Mouse (Mus musculus): ENCODE measurements around the gene Zfp704.

Gene Zfp704

DNA sequence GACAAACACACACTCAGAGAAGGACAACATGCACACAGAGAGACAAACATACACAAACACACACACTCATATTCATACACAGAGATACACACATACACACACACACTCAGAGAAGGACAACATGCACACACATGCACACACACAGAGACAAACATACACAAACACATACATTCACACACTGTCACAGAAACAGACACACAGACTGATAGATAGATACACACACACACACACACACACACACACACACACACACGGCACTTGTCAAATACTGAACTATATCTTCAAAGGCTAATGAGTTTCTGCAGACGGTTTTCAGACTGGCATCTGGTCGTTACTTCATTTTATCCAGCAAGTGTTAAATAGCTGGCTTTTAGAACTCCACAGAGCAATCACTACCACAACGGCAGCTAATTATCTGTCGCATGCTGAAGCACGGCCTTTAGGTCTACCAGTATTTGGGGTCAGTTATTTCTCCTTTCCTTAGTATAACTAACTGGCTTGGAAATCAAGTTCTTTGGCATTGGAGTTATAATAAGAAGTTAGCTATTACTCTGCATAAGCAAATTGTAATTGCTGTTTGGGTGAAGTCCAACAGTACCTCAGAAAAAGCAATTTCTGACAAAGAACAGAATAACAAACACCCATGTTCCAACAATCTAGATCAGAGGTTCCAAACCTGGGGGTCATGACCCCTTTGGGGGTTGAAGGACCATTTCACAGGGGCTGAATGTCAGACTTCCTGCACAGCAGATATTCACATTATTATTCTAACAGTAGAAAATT, 51.9 kb downstream of the Zfp704 start:
- DNase-seq (ENCODE audit: low read depth), result no peak

DNA sequence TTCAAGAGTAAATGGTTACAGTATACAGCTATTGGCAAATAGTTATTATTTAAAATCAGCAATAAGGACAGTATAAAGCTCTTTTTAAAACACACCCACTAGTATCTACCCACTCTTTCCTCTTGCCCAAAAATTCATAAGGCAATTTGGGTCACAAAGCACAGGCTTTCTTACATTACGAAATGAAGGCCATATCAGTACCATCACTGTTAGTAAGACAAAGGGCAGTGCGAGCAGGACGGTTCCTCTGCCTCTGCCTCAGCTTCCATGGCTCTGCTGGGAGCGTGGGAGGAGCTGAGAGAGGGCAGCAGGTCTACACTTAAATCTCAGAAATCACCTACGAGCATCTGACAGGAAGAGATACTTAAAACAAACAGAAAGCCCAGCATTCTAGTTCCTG, 53.7 kb downstream of the Zfp704 start:
- peak; percentile 50 for DNase-seq (ENCODE audit: low read depth)

DNA sequence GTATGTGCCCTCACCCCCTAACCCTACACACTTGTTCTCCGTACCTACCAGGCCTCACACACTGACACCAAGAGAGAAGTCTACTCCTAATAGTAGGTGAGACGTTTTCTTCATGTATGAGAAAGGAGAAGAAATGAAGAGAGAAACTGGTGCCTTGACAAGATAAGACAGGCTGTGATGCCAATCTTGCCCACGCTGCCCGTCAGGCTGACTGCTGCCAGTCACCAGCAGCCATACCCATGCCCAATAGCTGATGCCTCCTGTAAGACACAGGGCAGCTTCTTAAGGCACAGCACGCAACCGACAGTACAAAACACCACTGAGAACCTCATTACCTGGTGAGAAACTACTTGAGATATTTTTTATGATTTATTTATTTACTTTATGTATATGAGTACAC, 55.0 kb downstream of the Zfp704 start:
- DNase-seq (ENCODE audit: low read depth), result no peak

DNA sequence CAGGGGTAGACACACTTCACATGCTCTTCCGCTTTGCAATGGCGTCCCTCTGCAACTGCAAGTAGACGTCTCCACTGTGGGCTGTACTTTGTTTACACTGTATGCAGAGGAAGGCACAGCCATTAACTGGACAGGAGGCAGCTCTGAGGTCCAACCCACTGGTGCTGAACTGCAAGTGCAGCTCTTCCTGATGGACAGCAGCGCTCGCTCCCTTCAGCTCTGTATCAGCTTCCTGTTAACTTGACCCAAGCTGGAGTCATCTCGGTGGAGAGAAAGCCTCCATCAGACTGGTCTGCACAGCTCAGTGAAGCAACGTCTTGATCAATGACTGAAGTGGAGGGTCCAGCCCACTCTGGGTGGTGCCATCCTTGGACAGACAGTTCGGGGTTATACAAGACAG, 57.6 kb downstream of the Zfp704 start:
- peak; percentile 70 for DNase-seq (ENCODE audit: low read depth)

DNA sequence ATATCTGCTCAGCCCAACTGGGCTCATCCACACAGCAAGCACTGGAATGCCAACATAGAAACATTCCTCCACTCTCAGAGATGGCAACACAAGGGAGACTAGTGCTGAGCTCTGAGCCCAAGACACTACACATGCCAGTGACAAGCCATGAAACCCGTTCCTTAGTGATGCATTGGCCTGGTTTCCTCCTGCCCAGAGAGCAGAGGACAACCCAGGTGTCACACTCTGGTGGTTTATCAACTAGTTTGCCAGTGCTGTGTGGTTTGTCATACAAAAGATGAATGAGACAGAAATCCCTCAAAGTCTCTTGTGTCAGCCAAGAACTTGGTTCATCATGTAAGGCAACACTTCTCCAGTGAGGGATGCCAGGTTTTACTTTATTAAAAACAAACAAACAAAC, 59.0 kb downstream of the Zfp704 start:
- DNase-seq (ENCODE audit: low read depth), result no peak

DNA sequence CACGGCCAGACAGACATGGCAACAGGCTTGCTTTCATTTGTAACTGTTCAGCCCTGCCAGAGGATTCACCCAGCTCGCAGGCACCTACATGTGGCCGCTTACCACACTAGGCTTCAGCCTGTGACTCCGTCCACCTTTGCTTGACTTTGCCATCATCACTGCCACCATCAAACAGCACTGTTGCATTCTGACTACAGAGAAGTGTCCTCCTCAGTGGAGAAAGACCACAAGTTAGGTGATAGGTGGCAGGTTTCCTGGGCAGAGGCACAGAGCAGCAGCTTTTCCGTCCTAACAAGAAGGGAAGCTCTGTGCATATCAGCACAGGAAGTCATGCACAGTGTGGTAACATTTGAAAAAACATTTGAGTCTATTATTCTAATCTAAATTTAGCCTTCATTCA, 60.1 kb downstream of the Zfp704 start:
- DNase-seq (ENCODE audit: low read depth), result peak; percentile 76

DNA sequence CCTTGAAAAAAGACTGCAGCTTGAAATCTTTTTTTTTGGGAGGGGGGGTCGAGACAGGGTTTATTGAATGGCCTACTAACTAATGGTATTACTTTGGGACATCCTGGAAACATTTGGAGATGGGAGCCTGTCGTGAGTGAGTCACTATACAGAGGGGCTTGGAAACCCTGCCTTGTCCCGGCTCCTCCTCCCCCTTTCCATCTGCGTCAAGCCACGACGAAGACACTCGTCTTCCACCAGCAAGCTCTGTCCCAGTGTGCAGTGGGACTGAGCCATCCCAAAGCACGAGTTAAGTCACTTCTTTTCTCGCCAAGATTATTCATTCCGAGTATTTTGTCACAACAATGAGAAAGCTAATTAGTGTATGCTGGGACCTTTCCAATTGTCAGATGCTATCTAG, 61.7 kb downstream of the Zfp704 start:
- DNase-seq (ENCODE audit: low read depth), result no peak

DNA sequence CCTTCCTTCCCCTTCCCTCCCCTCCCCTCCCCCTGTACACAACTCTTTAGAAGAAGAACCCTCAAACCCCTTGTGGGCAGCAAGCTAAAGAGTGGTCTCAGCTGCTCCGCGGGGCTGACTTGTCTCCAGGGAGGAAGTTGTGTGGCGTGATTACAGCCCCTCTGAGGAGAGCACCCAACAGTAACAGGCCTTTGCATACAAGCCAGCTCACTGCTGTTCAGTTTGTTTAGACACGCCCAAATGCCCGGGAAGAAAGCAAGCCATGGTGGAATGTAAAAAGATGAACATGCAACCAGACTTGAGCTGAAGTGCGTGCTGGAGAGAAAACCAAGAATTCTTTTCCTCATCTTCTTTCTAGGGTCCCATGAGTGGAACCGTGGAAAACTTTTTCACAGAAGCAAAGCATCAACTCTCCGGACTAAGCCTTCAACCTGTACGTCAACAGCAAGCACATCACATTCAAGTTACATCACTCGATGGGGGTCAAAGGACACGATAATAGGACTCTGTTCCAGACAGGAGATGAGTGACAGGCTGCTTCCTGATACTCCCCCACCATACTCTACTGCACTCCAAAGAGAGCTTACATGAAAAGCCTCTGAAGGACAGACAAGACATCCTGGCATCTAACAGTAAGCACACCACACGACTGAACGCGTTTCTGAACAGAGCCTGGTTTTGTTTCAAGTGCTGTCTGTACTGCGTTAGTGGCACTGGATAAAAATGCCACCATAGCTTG, 62.8 kb downstream of the Zfp704 start:
- DNase-seq (ENCODE audit: low read depth), result peak; percentile 31

DNA sequence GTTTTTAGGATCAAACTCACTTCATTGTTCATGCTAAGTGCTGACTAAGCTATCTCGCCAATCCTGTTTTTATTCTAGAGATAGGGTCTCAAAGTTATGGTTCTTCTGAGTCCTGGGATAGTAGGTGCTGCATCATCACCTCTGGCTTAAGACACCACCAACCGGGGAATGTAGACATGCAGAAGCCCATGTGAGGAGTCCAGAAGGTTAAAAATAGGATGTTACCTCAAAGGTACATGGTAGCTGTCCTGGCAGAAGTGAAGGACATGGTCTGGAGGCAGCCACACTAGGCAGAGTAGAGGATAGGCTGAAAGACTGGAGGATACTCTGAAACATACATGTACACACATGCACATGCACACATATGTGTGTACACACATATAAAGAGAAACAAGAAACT, 65.5 kb downstream of the Zfp704 start:
- DNase-seq (ENCODE audit: low read depth), result no peak

DNA sequence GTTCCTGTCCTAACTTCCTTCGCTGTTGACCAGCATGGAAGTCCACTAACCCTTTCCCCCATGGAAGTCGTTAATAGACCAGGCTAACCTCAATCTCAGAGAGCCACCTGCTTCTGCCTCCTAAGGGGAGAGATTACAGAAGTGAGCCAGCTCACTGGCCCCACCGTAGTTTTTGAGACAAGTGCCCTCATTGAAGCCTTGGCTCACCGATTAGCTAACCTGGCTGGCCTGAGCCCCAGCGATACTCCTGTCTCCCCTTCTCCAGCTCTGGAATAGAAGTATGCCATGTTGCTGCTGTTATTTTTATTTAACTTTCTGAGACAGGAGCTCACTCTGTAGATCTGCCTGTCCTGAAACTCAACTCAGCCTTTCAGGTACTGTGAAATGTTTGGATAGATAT, 66.0 kb downstream of the Zfp704 start:
- DNase-seq (ENCODE audit: low read depth), result no peak

DNA sequence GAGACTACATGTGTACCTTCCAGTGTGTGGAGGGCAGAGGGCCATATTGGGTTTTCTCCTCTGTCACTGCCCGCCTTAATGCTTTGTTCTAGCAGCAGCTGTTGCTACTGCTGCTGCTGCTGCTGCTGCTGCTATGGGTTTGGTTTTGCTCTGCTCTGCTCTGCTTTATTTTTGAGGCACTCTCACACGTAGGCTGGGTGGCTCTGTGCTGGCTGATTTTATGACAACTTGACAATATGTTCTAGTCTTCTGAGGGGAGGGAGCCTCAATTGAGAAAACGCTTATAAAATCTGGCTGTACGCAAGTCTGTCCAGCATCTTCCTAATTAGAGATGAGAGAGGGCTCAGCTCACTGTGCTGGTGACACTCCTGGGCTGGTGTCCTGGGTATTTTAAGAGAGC, 66.4 kb downstream of the Zfp704 start:
- no peak for DNase-seq (ENCODE audit: low read depth)

DNA sequence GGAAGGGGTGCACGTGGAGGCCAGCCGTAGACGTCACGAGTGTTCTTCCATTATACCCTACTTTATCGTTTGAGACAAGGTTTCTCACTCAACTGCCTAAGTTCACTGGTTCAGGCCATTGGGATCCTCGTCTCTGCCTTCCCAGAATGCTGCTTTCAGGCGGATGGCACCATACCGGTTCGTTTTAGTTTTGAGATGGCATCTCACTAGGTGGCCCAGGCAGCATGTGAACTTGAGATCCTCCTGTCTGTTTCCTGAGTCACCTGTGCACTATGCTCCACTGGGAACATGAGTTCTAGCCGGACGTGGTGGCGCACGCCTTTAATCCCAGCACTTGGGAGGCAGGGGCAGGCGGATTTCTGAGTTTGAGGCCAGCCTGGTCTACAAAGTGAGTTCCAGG, 68.3 kb downstream of the Zfp704 start:
- no peak for DNase-seq (ENCODE audit: low read depth)

DNA sequence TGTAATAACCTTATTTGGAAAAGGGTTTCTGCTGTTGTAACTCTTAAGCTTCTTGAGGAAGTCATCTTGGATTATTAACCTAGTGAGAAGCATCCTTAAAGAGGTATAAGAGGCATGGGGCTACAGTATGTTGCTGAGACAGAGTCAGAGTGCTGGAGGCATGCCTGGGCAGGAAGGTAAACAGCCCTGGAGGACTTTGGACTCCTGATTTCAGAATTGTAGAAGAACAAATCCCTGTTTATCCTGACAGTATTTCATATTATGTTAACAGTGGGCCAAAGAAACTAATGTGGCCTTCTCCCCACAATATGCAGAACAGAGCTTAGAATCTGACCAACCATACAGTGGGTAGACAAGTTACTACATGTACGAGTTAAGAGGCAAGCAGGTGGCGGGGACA, 71.4 kb downstream of the Zfp704 start:
- no peak for DNase-seq (ENCODE audit: low read depth)

DNA sequence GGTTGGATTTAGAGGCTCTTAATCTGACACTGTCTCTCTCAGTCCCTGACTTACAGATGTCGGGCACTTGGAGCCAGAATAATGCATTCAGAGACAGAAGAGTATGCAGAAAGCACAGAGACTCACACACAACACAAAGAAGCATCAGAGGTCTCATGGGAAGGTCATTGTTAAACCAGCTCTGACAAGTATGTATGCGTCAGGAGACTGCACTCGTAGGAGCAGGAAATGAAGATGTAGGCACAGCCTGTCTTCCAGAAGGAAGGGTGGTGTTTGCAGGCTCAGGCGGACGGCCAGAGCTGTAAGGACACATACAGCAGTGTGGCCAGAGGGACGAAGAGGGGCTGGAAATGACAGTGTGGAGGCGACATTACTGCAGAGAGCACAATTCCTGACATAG, 72.0 kb downstream of the Zfp704 start:
- DNase-seq (ENCODE audit: low read depth), result no peak

DNA sequence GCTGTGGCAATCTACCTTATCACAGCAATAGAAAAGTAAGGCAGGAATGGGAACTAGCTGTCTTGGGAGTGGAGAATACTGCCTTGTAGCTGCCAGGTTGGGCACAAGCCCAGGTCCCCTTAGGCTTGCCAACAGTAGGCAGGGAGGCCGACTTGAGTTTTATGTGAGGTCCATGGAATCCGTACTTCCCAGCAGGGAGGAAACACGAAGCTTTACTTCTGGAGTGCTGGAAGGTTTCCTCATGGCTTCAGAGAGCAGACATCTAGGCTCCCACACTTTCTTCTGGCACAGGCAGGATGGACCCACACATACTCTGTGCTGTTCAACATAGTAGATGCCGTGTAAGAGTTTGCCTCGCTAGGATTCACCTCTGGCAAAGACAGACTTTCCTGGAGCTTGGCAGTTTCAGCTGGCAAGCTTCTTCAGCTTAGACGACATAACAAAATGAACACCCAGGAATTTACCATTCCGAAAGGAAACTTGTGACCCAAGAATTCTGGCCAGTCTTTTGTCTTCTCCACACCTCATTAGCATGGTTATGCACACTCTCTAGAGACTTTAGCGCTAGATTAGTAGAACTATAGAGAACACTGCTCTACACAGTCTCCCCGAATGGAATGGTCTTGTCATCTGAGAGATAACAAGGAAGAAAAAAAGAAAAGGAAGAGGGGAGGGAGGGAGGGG, 79.6 kb downstream of the Zfp704 start:
- DNase-seq (ENCODE audit: low read depth), result no peak

DNA sequence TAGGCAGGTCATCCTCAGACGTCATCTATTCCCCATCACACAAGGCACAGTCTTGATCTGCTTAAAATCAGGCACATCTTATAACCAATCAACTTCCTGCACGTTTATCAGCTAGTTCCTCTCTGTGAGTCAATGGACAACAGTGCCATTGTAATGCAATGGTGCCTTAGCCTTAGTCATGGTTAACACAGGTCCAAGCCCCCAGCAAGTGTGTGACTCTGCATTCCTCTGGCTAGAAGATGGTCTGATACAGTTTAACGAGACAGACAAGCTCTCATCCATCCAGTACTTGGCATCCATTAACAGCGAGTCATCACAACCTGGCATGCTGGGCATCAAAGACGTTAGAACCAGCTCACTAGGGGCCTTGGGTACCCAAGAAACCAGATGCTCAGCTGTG, 85.5 kb downstream of the Zfp704 start:
- DNase-seq (ENCODE audit: low read depth), result peak; percentile 83

DNA sequence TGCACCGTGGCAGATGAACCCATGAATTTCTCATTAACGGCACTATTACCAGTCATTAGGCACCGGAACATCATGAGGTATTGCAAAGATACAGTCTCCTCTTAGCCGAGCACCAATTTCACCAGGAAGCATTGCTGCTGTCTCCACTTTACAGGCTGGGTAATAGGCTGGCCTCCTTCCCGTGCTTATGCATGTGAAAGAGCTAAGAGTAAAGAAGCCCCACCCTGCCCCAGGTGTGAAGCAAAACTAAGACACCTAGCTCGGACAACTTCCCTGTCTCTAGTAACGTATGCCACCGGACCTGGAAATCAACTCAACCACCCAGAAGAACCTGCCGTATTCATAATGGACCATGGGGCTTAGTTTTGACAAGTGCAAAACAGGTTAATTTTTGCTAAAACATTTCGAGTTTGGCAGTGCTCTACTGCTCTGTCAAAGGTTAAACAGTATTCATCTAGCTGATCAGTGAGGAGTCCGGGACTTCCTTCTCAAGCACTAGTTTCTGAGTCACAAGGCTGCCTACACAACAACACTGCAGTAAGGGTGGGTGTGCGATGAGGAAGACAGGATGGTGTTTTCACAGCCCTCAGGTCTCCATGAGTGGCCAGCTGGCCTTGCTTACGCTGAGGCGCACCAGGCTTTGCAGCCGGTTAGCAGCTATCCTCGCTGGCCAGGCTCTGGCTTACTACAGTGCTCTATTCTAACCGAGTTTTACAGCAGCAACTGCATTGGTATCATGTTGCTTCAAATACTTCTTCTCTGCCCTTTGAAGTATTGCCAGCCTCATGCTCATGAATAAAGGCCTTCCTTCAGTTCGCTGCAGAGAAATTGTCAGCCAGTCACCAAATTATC, 86.6 kb downstream of the Zfp704 start:
- DNase-seq (ENCODE audit: low read depth), result no peak

DNA sequence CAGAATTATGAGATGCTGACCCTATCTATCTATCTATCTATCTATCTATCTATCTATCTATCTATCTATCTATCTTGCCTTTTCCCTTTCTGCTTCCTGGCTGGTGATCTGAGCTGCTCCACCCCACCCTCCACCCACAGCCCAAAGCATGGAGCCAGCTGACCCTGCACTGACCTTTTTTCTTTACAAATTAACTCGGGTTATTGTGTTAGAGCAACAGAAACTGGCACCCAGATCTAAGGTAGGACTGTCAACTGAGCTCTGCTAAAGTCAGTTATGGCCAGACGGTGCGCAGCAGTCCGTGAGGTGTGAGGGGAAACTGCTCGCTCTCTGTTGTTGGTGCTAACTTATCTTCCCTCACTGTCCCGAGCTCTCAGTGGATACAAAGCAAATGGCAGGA, 87.9 kb downstream of the Zfp704 start:
- no peak for DNase-seq (ENCODE audit: low read depth)

DNA sequence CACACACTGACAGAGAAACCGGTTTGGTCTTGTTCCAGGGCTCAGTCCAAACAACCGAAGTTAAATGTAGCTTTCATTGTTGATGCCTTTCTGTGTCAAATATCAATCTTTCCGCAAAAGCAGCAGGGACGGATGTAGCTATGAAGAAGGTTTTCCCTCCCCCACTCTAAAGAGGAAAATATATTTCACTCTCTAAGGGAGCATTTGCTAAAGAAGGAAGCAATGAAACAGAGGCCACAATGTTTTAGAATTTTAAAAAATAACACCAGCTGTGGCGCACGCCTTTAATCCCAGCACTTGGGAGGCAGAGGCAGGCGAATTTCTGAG, 89.2 kb downstream of the Zfp704 start:
- DNase-seq (ENCODE audit: low read depth), result no peak

DNA sequence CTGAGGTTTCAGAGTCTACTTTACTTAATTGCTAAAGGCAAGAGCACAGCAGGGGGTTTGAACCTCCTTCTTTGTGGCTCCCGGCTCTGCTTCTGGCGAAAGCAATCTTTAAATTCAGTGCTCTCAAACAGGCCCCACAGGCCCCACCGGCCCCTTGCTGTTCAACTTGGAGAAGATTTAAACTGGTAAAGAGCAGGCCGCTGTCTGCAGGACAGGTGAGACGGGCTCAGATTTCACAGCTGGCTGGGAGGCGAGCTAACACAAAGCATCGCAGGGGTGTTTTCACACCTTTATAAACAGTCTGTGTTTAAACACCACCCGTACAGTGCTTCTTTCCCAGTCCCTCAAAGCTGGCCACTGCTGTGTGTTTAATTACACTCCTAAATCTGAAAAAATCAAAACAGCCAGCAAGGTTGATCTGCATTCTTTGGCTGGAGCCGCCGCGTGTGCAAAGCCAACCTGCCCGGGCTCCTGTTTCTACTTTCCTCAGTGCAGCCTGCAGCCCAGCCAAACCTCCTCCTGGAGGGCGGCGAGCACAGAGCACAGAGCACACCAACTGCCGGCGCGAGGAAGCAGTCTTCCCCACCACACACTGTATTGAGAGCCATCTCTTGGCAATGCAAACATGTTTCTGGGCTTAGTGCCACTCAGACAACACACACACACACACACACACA, 89.7 kb downstream of the Zfp704 start:
- DNase-seq (ENCODE audit: low read depth), result peak; percentile 56

DNA sequence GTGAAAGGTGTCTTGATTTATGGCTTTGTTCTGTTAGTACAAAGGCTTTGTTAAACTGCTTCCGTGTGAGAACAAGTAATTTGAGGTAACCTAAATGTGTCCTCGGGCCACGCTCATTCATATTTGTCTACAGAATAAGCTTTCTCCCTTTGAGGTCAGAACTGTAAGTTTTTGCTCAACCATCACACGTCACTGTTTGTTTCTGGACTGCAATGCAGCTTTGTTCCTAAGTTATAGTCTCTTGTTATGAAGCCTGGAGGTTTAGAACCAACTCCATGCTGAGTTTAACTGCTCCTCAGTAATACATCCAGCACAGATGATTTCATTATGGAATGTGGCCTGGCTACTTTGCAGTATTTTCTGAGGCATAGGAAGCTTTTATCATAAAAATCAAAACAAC, 90.4 kb downstream of the Zfp704 start:
- DNase-seq (ENCODE audit: low read depth), result no peak

DNA sequence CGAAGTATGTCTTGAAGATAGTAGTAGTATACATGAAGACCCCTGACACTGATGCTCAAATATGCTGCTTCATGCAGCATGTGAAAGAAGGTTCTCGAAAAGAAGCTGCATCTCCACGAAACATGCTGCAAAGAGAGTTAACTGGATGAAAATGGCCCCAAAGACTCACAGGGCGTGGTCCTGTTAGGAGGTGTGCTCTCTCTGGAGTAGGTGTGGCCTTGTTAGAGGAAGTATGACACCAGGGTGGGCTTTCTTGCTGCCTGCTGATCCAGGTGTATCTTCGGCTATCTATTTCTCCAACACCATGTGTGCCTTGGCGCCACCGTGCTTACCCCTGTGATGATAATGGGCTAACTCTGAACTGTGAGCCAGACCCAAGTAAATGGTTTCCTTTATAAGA, 90.9 kb downstream of the Zfp704 start:
- DNase-seq (ENCODE audit: low read depth), result no peak

Measured in 416B (cell line).